Mouse (Mus musculus): Measurements from ENCODE around the gene Sfxn5.

- TF ChIP-seq EP300 (IDR thresholded peaks at IDR 0.05) (peak; percentile 45; the same call in 1 of the 2 replicates), CTCF (IDR thresholded peaks at IDR 0.05) (no peak)
Measured at GRCm38 (mm10) chr6:85369181-85369860, 36.1 kb upstream of the Sfxn5 start.
